Mouse (Mus musculus): ENCODE measurements around the gene Ing1. TPM values are rescaled to one million over a fixed set of nuclear protein-coding genes. Genes with fewer than 3 reads are reported as not detected.
"Not testable (repeated sequence)": the region's sequence is repeated elsewhere in the genome, so short reads cannot be mapped to it uniquely, and the experiment has no call there.

Gene Ing1
- total RNA-seq, 2 experiments from 2014 or later: 11.6 to 14.4 TPM

DNA sequence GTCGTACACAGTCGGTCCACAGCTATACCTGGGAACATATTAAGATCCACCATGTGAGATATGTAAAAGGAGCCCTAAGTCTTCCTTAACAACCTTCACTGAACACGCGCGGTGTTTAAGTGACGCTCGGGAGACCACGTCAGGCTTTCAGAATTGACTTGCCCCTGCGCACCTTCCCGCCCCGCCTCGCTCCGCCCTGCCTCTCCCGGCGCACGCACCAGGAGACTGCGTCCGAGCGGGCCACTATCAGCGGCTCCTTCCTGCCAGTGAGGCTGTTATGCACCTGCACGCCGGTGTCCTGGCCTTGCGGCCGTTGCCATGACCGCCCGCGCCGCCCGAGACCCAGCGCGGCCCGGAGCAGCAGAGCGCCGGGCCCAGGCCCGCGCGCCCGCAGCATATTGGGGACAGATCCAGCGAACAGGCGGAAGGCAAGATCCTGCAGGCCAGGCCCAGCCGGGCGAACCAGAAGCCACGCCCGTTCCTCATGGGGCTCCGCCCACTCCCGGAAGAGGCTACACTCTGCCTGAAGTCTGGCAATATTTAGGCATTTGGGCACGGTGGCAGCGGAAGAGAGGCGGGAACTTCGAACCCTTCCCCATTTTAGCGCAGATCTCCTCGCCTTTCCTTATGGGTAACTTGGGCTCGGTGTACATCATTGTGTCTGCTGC, 5.0 kb upstream of the Ing1 start, which contains the start of gene Cars2:
Cars2 (minus strand) TSS at position 503 of the 668 bp plus-strand sequence.
- DNase-seq (ENCODE audit: low spot score): peak; percentile 94

DNA sequence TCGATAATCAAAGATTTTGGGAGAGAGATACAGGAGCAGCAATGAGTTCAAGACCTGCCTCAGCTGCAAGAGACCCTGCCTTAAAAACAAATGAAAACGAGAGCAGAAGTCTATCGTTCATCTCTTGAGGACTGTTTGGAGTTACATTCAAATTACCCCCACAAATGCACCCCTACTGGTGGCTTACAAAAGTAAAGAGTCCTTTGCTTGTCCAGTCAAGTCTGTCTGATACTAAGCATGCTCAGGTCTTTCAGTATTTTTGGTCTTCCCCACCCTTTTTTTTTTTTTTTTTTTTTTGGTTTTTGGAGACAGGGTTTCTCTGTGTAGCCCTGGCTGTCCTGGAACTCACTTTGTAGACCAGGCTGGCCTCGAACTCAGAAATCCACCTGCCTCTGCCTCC, 3.9 kb upstream of the Ing1 start:
- not testable (repeated sequence) for DNase-seq (ENCODE audit: low spot score)

DNA sequence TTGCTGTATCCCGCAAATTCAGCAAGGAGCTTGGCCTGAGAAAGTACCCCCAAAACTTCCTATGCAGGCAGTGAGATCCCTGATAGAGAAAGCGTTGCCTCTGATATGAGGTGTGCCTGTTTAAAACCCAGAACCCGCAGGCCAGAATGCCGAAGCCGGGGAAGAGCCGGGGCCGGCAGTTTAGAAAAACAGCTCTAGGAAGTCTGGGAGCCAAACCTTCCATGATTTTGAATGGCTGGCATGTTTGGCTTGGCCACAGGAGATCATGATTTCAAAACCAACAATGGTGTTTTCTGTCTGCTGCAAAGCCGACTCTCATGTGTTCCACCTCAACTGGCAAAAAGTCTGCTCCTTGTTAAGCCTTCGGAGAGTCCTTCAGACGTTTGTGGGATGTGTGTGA, 3.0 kb upstream of the Ing1 start:
- no peak for DNase-seq (ENCODE audit: low spot score)

DNA sequence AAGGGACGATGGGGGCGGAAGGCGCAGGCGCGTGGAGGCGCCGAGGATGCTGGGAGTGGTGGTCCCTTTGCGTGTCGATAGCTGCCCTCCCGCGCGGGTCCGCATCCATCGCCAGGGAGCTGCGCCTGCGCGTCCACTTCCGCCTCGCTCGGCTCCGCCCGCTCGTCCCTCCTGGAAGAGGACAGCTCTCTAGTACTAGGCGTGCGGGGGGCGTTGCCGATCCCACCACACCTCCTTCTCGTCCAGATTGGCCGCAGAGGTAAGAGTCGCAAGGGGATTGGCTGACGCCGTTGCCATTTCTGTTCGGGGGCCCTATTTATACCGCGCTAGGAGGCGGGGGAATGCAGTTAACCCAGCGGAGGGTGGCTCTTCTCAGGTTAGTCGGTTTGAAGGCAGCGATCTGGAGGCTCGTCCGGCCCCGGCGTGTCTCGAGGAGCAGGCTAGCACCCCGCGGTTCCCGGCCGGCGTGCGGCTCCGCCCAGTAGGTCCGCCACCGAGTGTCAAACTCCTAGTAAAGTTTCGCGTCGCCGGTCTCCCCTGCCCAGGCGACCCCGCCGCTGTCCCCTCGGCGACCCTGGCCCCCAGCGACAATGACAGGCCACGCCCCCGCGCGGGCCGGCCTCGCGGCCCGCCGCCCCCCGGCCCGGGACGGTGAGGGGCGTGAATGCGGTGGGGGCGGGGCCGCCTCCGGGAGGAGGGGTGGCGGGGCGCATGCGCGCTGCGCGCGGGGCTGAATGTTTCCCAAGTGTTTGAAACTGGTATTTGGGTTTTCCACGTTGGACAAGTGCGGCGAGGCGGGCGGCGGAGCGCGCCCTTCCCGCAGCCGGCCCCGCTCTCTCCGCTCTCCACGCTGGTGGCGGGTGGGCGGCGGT, 585 bp downstream of the Ing1 start:
- DNase-seq (ENCODE audit: low spot score): peak; percentile 99

DNA sequence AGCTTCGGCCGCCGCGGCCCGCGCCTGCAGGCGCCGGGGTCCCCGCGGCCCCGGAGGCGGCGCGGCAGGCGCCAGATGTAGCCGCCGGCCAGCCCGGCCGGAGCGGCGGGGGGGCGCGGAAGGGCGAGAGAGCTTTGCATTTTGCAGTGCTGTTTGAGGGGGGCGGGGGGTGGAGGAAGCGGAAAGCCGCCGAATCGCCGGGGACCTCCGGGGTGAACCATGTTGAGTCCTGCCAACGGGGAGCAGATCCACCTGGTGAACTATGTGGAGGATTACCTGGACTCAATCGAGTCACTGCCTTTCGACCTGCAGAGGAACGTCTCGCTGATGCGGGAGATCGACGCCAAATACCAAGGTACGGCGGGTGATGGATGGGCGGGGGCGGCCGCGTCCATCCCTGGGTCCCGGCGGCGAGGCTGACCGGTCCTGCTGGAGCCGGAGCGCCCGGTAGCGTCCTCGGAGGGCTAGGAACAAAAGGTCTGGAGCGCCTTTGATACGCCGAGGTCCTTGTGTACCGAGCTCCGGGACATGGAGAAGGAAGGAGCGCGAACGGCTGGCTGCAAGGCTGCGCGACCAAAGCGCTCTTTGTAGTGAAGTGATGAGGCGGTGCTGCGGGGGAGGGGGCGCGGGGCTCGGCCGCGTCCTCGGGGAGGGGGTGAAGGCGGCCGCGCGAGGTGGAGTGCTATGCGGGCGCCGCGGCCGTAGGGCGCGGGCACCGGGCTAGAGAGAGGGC, 1.5 kb downstream of the Ing1 start:
- DNase-seq (ENCODE audit: low spot score): peak; percentile 21

DNA sequence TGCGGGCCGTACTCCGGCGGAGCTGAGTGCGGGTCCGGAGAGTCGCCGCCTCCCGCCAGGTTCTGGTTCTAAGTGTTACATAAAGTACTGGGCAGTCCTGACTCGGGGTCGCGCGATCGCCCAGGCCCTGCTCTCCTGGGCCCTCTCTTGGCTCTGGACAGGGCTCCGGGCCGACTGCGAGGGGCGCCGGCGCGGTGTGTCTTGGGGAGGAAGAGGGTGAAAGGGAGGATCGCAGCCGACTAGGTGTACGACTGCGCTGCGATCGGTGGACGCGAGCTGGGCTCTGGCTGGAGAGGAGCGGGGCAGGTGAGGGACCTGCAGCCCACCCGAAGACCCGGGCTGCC, 2.0 kb downstream of the Ing1 start:
- no peak for DNase-seq (ENCODE audit: low spot score)

DNA sequence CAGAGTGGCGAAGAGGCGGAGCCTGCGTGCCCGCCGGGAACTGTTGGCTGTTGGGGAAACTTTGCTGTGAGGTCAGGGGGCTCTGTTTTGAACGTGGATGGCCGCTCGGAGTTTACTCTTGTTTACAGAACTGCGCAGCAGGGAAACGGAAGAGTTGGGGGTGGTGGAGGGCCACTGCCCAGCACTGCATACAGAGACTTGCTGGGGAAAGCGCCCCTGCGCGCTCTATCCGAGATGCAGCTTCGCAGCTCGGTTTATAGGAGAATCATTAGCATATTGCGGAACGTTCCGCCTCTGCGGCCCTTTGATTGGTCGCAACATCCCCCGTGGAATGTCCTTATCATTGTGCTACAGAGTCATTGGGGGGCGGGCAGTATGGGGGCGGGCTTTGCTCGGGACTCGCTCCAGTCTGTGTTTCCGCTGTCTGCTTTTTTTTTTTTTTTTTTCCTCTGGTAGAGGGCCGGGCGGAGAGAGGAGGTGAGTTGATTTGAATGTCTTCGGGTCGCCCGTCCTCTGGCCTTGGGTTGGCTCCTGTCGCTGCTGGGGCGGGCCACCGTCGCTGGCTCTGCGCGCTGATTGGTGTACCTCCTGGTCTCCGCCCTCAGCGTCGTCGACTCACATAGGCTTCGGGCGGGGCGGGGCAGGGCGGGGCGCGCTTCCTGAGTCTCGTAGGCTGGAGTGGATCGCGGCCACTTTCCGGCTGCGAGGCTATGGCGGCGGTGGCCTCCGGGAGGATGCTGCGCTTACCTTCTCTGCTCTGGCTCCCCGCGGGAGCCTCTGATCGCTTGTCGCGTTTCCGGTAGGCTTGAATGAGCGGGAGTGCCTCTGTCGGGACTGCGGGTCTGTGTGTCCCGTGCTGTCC, 2.6 kb downstream of the Ing1 start:
- peak; percentile 96 for DNase-seq (ENCODE audit: low spot score)

DNA sequence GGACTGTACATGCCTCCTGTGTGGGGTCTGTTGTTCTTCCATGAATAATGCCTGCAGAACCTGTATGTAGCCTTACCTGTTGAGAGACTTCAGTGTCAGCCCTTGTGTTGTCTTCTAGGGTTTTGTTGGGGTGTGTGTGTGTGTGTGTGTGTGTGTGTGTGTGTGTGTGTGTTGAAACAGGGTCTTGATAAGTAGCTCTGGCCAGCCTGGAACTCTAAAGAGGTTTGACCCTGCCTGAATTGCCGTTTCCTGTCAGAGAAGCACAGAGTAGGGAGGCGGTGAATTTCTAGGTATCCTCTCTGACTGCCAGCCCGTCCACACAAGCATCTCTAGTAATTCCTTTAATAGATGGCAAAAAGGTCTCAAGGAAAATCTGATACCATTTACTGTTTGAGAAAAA, 4.1 kb downstream of the Ing1 start:
- DNase-seq (ENCODE audit: low spot score): no peak

DNA sequence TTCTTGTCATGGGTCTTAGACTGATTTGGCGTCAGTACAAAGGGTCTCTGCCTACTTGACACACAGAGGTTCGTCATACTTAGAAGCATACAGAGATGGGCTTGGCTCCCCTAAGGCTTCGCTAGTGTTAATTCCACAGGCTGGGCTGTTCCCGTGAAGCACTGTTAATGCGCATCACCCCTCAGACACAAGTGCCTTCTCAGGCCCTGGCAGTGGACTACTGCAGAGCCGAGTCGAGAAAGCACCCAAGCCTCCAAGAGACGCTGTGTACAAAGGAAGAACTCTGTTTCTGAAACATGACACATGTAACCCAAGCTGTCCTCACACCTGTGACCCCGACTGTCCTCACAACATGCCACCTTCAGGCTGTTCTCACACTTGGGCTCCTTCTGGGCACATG, 4.8 kb downstream of the Ing1 start:
- no peak for DNase-seq (ENCODE audit: low spot score)

DNA sequence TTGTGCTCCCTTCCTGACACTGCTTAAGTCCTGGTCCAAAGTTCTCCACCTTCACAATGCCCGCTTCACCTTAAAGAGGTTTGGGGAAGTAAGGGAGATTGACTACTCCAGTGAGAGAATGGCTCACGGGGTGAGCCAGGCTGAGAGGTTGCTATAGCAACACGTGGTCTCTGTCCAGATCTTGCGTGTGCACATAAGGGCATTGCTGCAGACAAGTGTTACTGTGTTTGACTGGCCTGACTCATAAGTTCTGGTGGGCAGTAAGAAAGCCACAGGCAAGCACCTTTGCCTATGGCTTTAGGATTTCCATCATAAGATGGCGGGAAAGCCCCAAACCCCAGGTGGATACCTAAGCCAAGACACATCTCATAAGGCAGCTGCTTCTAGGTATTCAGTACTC, 8.9 kb downstream of the Ing1 start:
- DNase-seq (ENCODE audit: low spot score): no peak

DNA sequence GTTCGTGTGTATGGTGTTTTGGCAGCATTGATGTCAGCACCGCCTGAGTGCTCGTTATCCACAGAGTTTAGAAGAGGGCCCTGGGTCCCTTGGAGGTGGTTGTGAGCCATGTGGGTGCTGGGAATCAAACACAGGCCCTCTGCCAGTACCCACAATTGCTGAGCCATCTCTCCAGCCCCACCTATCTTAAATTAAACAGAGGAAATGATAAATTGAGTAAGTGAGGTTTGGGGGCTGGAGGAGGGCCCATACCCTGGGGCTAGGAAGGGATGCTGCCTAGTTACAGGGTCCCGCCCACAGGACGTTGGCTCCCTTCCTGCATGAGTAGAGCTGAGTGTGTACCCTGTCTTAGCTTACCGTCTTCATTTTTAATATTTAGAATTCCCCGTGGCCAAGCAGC, 9.3 kb downstream of the Ing1 start:
- DNase-seq (ENCODE audit: low spot score): no peak

DNA sequence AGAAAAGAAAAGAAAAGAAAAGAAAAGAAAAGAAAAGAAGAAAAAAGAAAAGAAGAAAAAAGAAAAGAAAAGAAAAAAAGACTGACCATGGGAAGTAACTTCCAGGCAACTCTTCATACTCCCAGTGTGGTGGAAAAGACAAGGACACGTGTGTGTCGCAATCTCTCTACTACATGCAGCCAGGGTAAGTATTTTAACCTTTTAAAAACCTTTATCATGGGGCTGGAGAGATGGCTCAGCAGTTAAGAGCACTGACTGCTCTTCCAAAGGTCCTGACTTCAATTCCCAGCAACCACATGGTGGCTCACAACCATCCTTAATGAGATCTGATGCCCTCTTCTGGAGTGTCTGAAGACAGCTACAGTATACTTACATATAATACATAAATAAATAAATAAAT, 12.8 kb downstream of the Ing1 start:
- not testable (repeated sequence) for DNase-seq (ENCODE audit: low spot score)

DNA sequence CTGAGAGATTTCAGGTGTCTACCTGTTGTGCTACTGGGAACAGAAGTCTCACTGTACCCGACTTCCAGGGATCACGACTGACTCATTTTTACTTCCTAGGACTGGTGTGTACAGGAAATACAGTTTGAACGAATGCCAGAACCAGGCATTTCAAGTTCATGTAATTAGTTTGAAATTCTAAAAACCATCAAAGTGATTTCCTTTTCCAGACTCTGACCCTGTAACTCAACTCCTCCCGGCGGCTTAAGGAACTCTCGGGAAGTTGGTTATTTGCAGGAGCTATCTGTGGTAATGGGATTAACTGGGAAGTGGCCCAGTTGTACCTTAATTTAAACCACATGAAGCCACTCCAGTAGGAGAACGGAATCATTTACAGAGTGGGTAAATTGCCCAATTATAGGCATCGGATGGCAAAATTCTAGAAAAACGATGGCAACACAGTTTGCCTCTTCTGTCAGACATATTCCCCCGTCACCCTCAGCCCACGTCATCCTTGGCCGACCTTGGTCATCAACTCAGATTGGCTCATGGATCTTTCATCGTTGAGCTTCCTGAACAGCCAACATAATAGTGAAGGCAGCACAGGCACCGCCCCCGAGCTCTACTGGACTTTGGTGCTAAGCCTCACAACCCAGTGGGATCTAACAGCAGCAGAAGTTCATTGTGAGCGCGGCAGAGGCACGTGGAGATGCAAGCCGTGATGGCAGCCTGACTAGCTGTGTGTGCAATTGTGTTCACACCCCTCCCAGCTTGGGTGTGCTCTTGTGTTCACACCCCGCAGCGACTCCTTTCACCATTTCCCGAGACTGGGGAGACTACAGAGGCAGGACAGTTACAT, 14.1 kb downstream of the Ing1 start:
- no peak for DNase-seq (ENCODE audit: low spot score)

DNA sequence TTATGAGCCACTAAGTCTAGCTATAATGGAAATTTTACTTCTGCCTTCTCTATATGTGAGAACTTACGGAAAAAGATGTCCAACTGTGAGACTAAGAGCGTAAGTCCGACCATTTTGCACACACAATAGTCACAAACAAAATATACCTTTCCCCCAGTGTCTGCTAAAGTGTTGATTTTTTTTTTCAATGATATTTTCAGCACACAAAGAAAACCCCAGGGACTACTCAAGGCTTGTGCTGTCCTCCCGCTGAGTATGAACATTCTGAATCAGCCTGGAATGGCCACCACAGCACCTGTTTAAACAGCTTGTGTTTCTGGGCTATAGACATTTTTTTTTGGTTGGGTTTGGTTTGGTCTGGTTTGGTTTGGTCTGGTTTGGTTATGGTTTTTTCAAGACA, 15.4 kb downstream of the Ing1 start:
- DNase-seq (ENCODE audit: low spot score): no peak

DNA sequence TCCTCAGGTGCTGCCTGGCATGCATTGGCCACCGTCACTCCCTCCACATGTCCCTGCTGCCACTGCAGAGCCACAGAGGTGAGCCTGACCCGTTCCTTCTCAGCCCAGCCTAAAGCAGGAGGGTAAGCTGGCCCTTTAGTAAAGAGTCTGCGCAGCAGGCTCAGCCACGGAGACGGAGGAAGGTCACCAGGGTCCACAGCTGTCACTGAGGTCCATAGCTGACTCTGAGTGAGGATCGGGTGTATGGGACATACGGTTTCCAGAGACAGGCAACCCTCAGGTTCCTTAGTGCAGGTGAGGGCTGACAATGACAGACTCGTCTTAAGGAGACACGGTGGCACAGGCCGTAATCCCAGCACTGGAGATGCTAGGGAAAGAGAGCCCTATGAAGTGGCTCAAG, 16.6 kb downstream of the Ing1 start:
- no peak for DNase-seq (ENCODE audit: low spot score)

DNA sequence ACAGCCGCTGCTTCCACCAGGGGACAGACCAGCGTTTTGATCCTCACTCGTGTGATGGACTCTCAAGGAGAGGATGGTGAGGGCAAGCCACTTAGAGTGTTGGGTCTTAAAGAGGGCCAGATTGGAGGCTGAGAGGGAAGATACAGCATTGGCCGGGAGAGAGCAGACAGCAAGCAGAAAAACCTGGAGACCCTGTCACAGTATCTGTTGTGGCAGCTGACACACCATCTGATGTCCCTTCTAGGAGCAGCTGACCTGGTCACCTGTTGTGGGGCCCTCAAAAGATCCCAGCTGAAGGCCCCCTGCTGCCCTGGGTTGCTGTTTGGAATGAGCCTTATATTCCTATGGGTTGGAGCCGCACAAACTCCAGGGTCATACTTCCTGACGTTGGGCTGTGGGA, 17.1 kb downstream of the Ing1 start:
- DNase-seq (ENCODE audit: low spot score): no peak

DNA sequence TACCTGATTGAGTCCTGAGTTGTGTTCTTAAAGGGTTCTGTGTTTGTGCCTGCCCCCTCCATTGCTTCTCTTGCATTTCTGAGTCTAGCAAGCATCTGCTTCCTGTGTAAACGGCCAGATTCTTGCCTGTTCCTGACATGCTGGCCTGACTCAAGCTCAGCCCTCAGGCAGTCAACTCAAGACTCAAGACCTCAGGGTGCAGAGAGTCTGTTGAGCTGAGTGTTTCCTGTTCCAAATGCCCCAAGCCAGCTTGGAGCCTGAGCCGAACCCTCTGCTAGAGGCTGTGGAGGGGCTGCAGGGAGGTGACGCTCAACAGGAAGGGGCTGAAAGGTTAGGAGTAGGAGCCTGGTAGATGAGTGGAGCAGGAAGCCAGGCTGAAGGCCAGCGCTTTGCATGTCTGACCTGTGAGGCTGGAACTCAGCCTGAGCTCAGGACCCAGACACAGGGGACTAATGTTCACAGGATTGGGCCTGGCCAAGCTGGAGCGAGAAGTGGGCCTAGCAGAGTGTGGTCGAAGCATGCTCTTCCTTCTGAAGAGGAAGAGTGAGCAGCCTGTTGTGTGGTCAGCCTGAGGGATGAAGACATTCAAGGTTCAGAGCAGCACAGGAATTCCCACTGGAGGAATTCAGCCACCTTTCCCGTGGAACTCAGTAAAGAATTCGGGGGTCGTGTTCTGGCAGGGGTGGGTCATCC, 19.7 kb downstream of the Ing1 start:
- no peak for DNase-seq (ENCODE audit: low spot score)

DNA sequence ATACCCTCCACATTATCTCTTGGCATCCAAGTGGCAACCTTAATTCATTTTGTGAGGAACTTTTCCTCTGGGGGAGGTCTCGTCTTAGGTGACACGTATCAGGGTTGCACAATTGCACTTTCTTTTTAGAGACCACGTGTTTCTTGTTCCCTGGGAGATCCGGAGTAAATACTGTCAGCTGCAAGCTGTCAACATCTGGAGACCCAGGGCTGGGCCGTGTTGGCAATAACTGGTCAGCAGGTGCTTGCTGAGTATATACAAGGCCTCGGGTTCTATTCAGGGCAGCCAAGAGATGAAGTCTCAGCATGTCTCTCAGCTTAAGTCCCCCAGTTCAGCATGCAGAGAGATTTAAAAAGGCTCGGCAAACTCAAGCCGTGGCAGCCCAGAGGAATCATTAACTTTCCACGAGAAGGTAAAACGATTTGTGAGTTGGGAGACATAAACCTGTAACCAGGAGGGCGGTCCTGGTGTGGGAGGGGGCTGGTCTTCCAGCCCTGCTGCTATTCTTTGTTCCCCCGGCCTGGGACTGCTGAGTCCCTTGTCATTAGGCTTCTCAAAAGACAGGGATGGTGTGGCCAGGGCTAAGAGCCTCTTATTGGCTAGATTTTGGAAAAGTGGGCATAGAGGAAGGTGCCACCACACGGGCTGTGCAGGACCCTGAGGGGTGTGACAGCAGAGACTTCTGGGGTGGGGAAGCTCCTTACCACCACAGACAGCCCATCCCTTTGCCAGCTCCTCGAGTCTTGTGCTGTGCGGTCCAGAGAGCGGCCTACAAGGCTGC, 20.4 kb downstream of the Ing1 start:
- no peak for DNase-seq (ENCODE audit: low spot score)

All from gastrocnemius, adult 18-20 months (tissue).